Mouse (Mus musculus) thymus, postnatal 10 days (tissue): ENCODE measurements at regions not wholly inside any gene's neighbourhood (a gene's known extent, or its start where the extent isn't known, plus 50 kb on each side); places are given as distances from the start of the nearest gene placed in this dataset.

ENCODE experiments used
- DNase-seq, 2 experiments: peaks; one replicate each; pipeline ENCODE4 v3.0.0; 2021; ENCODE audit warnings: low spot score in 2 of 2

GRCm38 (mm10) chr4:11903861-11904260 is 77.2 kb downstream of the Gm10604 start:
- DNase-seq: no peak

GRCm38 (mm10) chr4:11903401-11903800 is 77.7 kb downstream of the Gm10604 start:
- no peak for DNase-seq

- peak in 1 of 2 experiments; percentile 6 for DNase-seq
Measured at GRCm38 (mm10) chr4:11899979-11900624, 81.0 kb downstream of the Gm10604 start.

GRCm38 (mm10) chr4:11897231-11897630 is 83.8 kb downstream of the Gm10604 start:
- DNase-seq: no peak

- DNase-seq: no peak
Measured at GRCm38 (mm10) chr4:11895857-11896825, 84.9 kb downstream of the Gm10604 start.

GRCm38 (mm10) chr4:11893560-11894205 is 87.4 kb downstream of the Gm10604 start:
- DNase-seq: no peak

GRCm38 (mm10) chr4:11889039-11889600 is 91.9 kb downstream of the Gm10604 start:
- DNase-seq: no peak

GRCm38 (mm10) chr4:11887377-11887776 is 93.7 kb downstream of the Gm10604 start:
- no peak for DNase-seq

- DNase-seq: no peak
Measured at GRCm38 (mm10) chr4:11885499-11885898, 95.6 kb downstream of the Gm10604 start.

- no peak for DNase-seq
Measured at GRCm38 (mm10) chr4:11884818-11885217, 96.2 kb downstream of the Gm10604 start.

GRCm38 (mm10) chr4:11883295-11883694 is 97.8 kb downstream of the Gm10604 start:
- no peak for DNase-seq

GRCm38 (mm10) chr4:11882666-11883065 is 98.4 kb downstream of the Gm10604 start:
- DNase-seq: no peak

GRCm38 (mm10) chr4:11878638-11879037 is 102.4 kb downstream of the Gm10604 start:
- no peak for DNase-seq

GRCm38 (mm10) chr4:11877945-11878344 is 103.1 kb downstream of the Gm10604 start:
- no peak for DNase-seq

- DNase-seq: no peak
Measured at GRCm38 (mm10) chr4:11876009-11876408, 105.1 kb downstream of the Gm10604 start.

- DNase-seq: no peak
Measured at GRCm38 (mm10) chr4:11874586-11875264, 106.3 kb downstream of the Gm10604 start.

- no peak for DNase-seq
Measured at GRCm38 (mm10) chr4:11872036-11872435, 109.0 kb downstream of the Gm10604 start.

GRCm38 (mm10) chr4:11869721-11870120 is 111.3 kb downstream of the Gm10604 start:
- no peak for DNase-seq

GRCm38 (mm10) chr4:11868565-11868964 is 112.5 kb downstream of the Gm10604 start:
- DNase-seq: no peak
